In genomic region chr6:38147301-38147700, GRCm38 (mm10) we compare ENCODE assay signal across 35 mouse cellular contexts. TPM values are rescaled to one million over a fixed set of nuclear protein-coding genes. Genes with fewer than 3 reads are reported as not detected.
DNase-seq lines count a peak whose midpoint lies in the region; ATAC-seq lines count a peak whose summit lies in the region.
"Had no signal": no experiment of that assay in that cellular context is flagged by ENCODE, and none has a peak within 500 bp of the region (broad histone marks: within the 10 kb centered on the region; RNA-seq: fewer than 3 reads in every experiment).

No protein-coding gene starts in this region.

- DNase-seq in heart, embryonic 10.5 days (ENCODE audit: low spot score), result no peak
- DNase-seq in heart, postnatal 36 days, result no peak
- peak; percentile 73 for DNase-seq in kidney, adult 11 months
- DNase-seq in kidney, postnatal 10 days, result no peak
- peak; percentile 67 to 68 for DNase-seq in kidney, adult 8-10 months
- peak; percentile 50 for DNase-seq in kidney, postnatal 14 days
- DNase-seq in cerebellum, adult 11-12 months, result no peak
- DNase-seq: adrenal gland, postnatal 14 days; cerebellum, adult 11 months; cerebellum, adult 9-11 months; gastrocnemius, postnatal 14 days; heart, postnatal 10 days; layer of hippocampus, adult 9-11 months; right cerebral cortex, postnatal 14 days; thymus, postnatal 4 days had no signal

- H3K27me3 ChIP-seq in heart, embryonic 10.5 days (ENCODE audit: insufficient read depth, poor library complexity, severe bottlenecking), result no peaks in the 10 kb centered on the region
- H3K27me3 ChIP-seq: forebrain, embryonic 13.5 days; heart, embryonic 12.5 days; intestine, embryonic 15.5 days; limb, embryonic 12.5 days; liver, embryonic 15.5 days; lung, embryonic 15.5 days; midbrain, embryonic 12.5 days; neural tube, embryonic 12.5 days had no signal

- peaks cover 23% of the 10 kb centered on the region for H3K36me3 ChIP-seq in heart, embryonic 10.5 days
- H3K36me3 ChIP-seq: intestine, embryonic 15.5 days; liver, embryonic 15.5 days had no signal

- H3K4me1 ChIP-seq in heart, embryonic 10.5 days, result peaks cover 24% of the 10 kb centered on the region
- H3K4me1 ChIP-seq: forebrain, embryonic 13.5 days; midbrain, embryonic 12.5 days had no signal

- ATAC-seq in megakaryocyte, adult 5-6 weeks (ENCODE audit: poor library complexity, severe bottlenecking), result no peak
- ATAC-seq: forebrain, embryonic 13.5 days; hindbrain, embryonic 16.5 days; intestine, embryonic 15.5 days had no signal

- H3K9me3 ChIP-seq in heart, embryonic 10.5 days, result no peaks in the 10 kb centered on the region
- H3K9me3 ChIP-seq: forebrain, embryonic 13.5 days; heart, embryonic 12.5 days; intestine, embryonic 15.5 days; limb, embryonic 12.5 days; liver, embryonic 15.5 days; lung, embryonic 15.5 days; midbrain, embryonic 12.5 days; neural tube, embryonic 12.5 days had no signal

- 85% methylated on average over 5 of the region's 5 CpGs for WGBS in heart, embryonic 10.5 days

- peak overlapping the region; percentile 36; the same call in 1 of the 2 replicates for H3K27ac ChIP-seq in heart, embryonic 10.5 days
- H3K27ac ChIP-seq: forebrain, embryonic 13.5 days; intestine, embryonic 15.5 days; liver, embryonic 15.5 days; lung, embryonic 15.5 days; midbrain, embryonic 12.5 days; neural tube, embryonic 12.5 days had no signal

- H3K4me3 ChIP-seq in heart, embryonic 10.5 days, result no peak overlapping the region
- H3K4me3 ChIP-seq: forebrain, embryonic 13.5 days; heart, embryonic 12.5 days; intestine, embryonic 15.5 days; limb, embryonic 12.5 days; liver, embryonic 15.5 days; lung, embryonic 15.5 days; midbrain, embryonic 12.5 days; myocyte; neural tube, embryonic 12.5 days had no signal

- intact Hi-C loops in heart, postnatal 36 days (cut with DNase I), result no loop called here

RNA-seq across cellular contexts. Expression of gene Atp6v0a4, which starts 22.9 kb away (rescaled TPM):
- polyA plus RNA-seq in heart, embryonic 10.5 days (2016; fragmentation: Nextera tagmentation; extraction: Ambion mirVana), result not detected in 2 replicates
- 1 to 10 TPM; 1.9 to 2.1 TPM for total RNA-seq in heart, postnatal 36 days (2021)
- total RNA-seq in megakaryocyte, adult 5-6 weeks (2015), result not detected in 2 replicates
- not detected in 2 replicates for total RNA-seq in megakaryocyte, adult 5-6 weeks (2017)
- total RNA-seq: granulocyte monocyte progenitor cell, adult 5-6 weeks; megakaryocyte progenitor cell, adult 5-6 weeks had no signal
- polyA plus RNA-seq: limb, embryonic 12.5 days; midbrain, embryonic 12.5 days; small intestine, adult 2 months had no signal

RNA-seq across cellular contexts. Expression of gene Tmem213, which starts 38.2 kb away (rescaled TPM):
- polyA plus RNA-seq in heart, embryonic 10.5 days (2016; fragmentation: Nextera tagmentation; extraction: Ambion mirVana), result not detected in 2 replicates
- not detected for total RNA-seq in heart, postnatal 36 days (2021)
- total RNA-seq in megakaryocyte, adult 5-6 weeks (2015), result not detected in 2 replicates
- total RNA-seq in megakaryocyte, adult 5-6 weeks (2017), result not detected in 2 replicates
- total RNA-seq: adrenal gland, postnatal 14 days; common myeloid progenitor, adult 5-6 weeks; gastrocnemius, postnatal 14 days; granulocyte monocyte progenitor cell, adult 5-6 weeks; heart, postnatal 10 days; left cerebral cortex, adult 18-20 months; left cerebral cortex, postnatal 14 days; liver, adult 2 months; megakaryocyte progenitor cell, adult 5-6 weeks; midbrain, postnatal 0 days had no signal
- polyA plus RNA-seq: forebrain, embryonic 13.5 days; heart, embryonic 12.5 days; hindbrain, embryonic 16.5 days; intestine, embryonic 15.5 days; liver, adult 2 months; liver, embryonic 15.5 days; midbrain, embryonic 12.5 days; myocyte; neural tube, embryonic 12.5 days; small intestine, adult 2 months; testis, adult 2 months had no signal

Comparison
In these comparisons a context has a peak if more than half of its experiments do, and no peak if none do; other contexts are left out.
1. DNase-seq: peak in kidney, adult 11 months (single experiment), kidney, adult 8-10 months (2 of 2) and kidney, postnatal 14 days (single experiment); none in heart, embryonic 10.5 days (single experiment), heart, postnatal 36 days (0 of 2), kidney, postnatal 10 days (single experiment) and cerebellum, adult 11-12 months (single experiment).